Mouse (Mus musculus): ENCODE measurements at regions not wholly inside any gene's neighbourhood (a gene's known extent, or its start where the extent isn't known, plus 50 kb on each side); places are given as distances from the start of the nearest gene placed in this dataset.

- ATAC-seq (ENCODE audit: low TSS enrichment), result no peak
These were observed 458.5 kb upstream of the Cdh10 start for GRCm38 (mm10) chr15:18360256-18360655.

- ATAC-seq (ENCODE audit: low TSS enrichment), result peak; percentile 90
These were observed 419.0 kb upstream of the Cdh10 start for GRCm38 (mm10) chr15:18399724-18400123.

- ATAC-seq (ENCODE audit: low TSS enrichment), result 0 out of 2 replicates have a peak, but pooled peaks have one; percentile 9
These were observed 418.4 kb upstream of the Cdh10 start for GRCm38 (mm10) chr15:18400257-18400846.

GRCm38 (mm10) chr15:18432705-18433104 is 386.0 kb upstream of the Cdh10 start:
- peak; percentile 64; the same call in 1 of the 2 replicates for ATAC-seq (ENCODE audit: low TSS enrichment)

GRCm38 (mm10) chr15:18453801-18454200 is 364.9 kb upstream of the Cdh10 start:
- ATAC-seq (ENCODE audit: low TSS enrichment), result no peak; the same call in 1 of the 2 replicates

GRCm38 (mm10) chr15:18482385-18482784 is 336.4 kb upstream of the Cdh10 start:
- no peak for ATAC-seq (ENCODE audit: low TSS enrichment)

GRCm38 (mm10) chr15:18511606-18512005 is 307.1 kb upstream of the Cdh10 start:
- peak; percentile 82 for ATAC-seq (ENCODE audit: low TSS enrichment)

GRCm38 (mm10) chr15:18517701-18518100 is 301.0 kb upstream of the Cdh10 start:
- ATAC-seq (ENCODE audit: low TSS enrichment), result no peak

- no peak for ATAC-seq (ENCODE audit: low TSS enrichment)
These were observed 262.3 kb upstream of the Cdh10 start for GRCm38 (mm10) chr15:18556457-18556856.
